Mouse (Mus musculus) right cerebral cortex, postnatal 36 days (tissue): Measurements from ENCODE around the gene Cdyl.
A peak's percentile ranks its signal among the peaks of the same experiment; 100 is the strongest.

Source experiments
- DNase-seq, 2 experiments: peaks; one replicate each; pipeline ENCODE4 v3.0.0; 2022; ENCODE audit warnings: low spot score in 2 of 2, mixed read lengths in 1 of 2

Gene Cdyl

GRCm38 (mm10) chr13:35659406-35659985, at the start of gene Cdyl:
Gene Cdyl, plus strand, starts transcription at chr13:35659833.
- no peak for DNase-seq

GRCm38 (mm10) chr13:35610718-35611117, 48.9 kb upstream of the Cdyl start:
- DNase-seq, result no peak

- no peak for DNase-seq
Measured at GRCm38 (mm10) chr13:35612506-35612905, 47.1 kb upstream of the Cdyl start.

GRCm38 (mm10) chr13:35614832-35615479, 44.7 kb upstream of the Cdyl start:
- no peak for DNase-seq

- DNase-seq, result no peak
Measured at GRCm38 (mm10) chr13:35616524-35617099, 43.0 kb upstream of the Cdyl start.

- DNase-seq, result no peak
Measured at GRCm38 (mm10) chr13:35619356-35619755, 40.3 kb upstream of the Cdyl start.

GRCm38 (mm10) chr13:35620756-35621155, 38.9 kb upstream of the Cdyl start:
- DNase-seq, result no peak

- no peak for DNase-seq
Measured at GRCm38 (mm10) chr13:35624831-35625230, 34.8 kb upstream of the Cdyl start.

GRCm38 (mm10) chr13:35625556-35625955, 34.1 kb upstream of the Cdyl start:
- no peak for DNase-seq

- DNase-seq, result no peak
Measured at GRCm38 (mm10) chr13:35627319-35627718, 32.3 kb upstream of the Cdyl start.

- DNase-seq, result no peak
Measured at GRCm38 (mm10) chr13:35647132-35647823, 12.4 kb upstream of the Cdyl start.

GRCm38 (mm10) chr13:35650284-35650872, 9.3 kb upstream of the Cdyl start:
- DNase-seq, result no peak

- DNase-seq, result no peak
Measured at GRCm38 (mm10) chr13:35652851-35653250, 6.8 kb upstream of the Cdyl start.

- no peak for DNase-seq
Measured at GRCm38 (mm10) chr13:35656853-35657252, 2.8 kb upstream of the Cdyl start.

GRCm38 (mm10) chr13:35665456-35665855, 5.8 kb downstream of the Cdyl start:
- DNase-seq, result no peak

GRCm38 (mm10) chr13:35669910-35670469, 10.4 kb downstream of the Cdyl start:
- DNase-seq, result peak in 1 of 2 experiments; percentile 16

GRCm38 (mm10) chr13:35670875-35671274, 11.2 kb downstream of the Cdyl start:
- no peak for DNase-seq

GRCm38 (mm10) chr13:35676921-35677320, 17.3 kb downstream of the Cdyl start:
- no peak for DNase-seq

- DNase-seq, result no peak
Measured at GRCm38 (mm10) chr13:35677433-35678051, 17.9 kb downstream of the Cdyl start.

GRCm38 (mm10) chr13:35678691-35679090, 19.1 kb downstream of the Cdyl start:
- DNase-seq, result no peak

- DNase-seq, result no peak
Measured at GRCm38 (mm10) chr13:35681361-35681760, 21.7 kb downstream of the Cdyl start.

GRCm38 (mm10) chr13:35686273-35686672, 26.6 kb downstream of the Cdyl start:
- DNase-seq, result no peak
